Mouse (Mus musculus): ENCODE results near the gene Hpse2.

Hpse2 gene

GRCm38 (mm10) chr19:42937544-42937943 lies 450.6 kb downstream of the Hpse2 start:
- DNase-seq: no peak

DNA sequence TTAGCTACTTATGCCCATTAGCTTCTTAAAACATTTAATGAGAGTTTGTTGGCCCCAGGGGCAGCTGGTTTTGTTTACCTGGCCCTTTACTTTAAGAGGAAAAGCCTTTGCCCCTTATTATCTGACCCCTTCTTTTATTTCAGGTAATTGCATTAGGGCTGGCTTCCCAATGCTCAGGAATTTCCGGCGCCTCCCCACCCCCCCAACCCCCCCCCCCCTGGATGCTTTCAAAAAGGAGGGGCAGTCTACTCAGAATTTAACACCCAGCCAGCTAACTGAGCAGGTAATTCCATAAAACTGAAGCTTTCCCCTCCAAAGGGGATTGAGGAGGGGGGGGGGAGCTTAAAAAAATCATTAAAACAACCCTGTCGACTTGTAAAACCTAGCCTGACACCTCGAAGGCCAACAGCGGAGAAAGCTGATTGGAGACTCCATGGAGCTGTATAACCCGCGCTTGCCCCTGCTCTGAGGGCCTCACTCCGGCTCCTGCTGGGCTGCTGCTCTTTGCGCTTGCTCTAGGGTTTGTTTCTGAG lies 451.4 kb downstream of the Hpse2 start:
- no peak for DNase-seq

GRCm38 (mm10) chr19:42929702-42930101 lies 458.5 kb downstream of the Hpse2 start:
- no peak for DNase-seq

DNA sequence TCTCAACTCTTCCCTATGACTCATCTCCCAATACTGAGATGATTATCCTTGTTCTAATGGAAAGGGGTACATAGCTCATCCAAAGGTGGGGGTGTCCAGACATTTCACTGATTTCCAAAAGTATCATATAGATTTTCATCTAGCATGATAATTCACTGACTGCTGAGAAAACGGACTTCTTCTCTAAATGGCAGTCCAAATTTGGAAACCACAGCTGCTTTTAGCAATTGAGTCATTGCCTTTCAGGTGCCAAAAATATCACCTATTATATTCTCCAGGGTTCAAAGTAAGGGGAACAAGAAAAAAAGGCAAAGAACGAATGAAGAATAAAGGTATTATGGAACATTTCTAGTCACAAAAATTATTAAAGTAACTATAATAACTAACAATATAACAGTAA lies 459.9 kb downstream of the Hpse2 start:
- no peak for DNase-seq

GRCm38 (mm10) chr19:42922610-42923009 lies 465.5 kb downstream of the Hpse2 start:
- DNase-seq: no peak

DNA sequence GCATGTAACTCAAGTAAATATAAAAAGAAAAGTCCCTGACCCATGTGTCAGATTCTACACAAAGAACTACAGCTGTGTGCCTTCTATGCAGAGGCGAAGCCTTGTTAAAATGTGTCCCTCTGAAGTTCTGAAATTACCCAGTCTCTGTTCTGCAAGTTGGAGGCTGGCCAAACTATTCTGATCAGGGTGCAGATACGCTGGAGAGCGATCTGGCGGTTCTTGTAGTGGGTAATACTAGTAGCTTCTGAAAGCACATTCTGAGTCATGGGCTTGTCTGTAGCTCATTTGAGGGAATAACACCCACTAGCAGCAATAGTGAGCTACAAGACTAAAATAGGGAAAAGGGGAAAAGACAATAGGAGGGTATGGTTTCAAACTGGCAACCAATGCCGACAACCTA lies 474.5 kb downstream of the Hpse2 start:
- DNase-seq: no peak

- DNase-seq: no peak
Observed at GRCm38 (mm10) chr19:42909719-42910118, 478.4 kb downstream of the Hpse2 start.

DNA sequence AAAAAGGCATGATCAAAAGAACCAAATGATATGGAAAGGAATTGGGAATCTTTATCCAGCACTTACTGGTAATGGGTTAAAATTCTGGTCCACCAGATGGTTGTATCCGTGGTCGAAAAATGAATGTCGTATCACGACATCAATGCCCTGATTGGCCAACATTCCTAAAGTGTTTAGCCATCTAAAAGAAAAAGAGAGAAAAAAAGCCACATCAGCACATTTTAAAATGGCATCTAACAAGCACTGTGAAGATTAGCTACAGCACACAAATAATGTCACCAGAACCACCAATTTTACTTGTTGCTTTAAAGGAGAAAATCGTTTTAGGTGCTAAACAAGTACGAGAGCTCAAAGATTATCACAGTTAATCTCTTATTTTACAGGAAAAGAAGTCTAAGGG lies 479.6 kb downstream of the Hpse2 start:
- DNase-seq: no peak

- DNase-seq: no peak
Observed at GRCm38 (mm10) chr19:42906328-42906727, 481.8 kb downstream of the Hpse2 start.

DNA sequence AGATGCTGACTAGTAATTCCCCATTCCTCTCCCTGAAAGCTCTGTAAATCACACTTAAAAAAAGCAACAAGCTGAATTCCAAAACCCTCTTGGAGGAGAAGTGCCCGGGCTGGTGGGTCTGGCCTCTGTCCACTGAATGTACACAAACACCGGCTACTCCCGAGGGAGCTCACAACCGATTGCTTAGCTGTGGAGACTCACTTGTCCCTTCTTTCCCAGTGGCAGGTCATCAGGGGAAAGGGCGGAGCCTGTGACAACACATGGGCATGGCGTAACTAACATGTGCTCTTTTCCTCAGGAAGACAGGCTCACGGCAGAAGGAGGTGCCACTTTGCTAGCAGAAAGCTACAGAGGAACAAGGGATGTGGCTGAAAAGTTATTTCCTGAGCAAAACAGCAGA lies 483.4 kb downstream of the Hpse2 start:
- no peak for DNase-seq

DNA sequence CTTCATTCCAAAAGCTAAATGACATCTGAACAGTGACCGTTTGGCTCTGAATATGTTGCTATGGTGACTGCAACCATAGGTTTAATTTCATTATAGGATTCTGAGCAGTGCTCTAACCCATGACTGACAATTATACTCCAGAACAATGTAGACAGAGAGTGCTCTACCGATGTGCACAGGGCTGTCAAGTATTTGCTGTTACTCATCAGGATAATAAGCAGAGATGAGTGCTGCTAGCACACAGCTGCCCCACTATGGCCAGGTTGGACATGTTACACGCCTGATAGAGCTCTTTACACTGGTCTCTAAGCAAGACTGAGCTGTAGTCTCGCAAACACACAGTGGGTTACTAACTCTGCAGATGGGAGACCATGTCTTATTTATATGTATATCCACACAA lies 483.9 kb downstream of the Hpse2 start:
- no peak for DNase-seq

DNA sequence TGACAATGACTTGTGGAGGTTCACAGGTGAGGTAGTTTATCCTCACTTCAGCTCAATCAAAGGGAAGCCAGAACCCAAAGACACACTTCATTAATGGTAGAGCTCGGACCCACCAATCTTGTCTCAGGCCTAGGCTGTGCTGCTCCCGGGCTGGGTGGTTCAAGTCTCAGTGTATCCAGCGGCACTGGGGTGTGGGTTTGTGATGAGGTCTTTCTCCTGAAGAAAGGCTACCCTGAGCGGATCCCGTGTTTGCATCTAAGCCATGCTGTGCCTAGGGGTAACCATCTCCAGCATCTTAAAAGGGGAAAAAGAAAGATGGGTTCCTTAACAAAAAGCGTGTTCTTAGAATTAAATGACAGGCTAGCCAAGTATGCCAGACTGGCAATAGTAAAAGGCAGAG lies 484.3 kb downstream of the Hpse2 start:
- no peak for DNase-seq

- peak; percentile 6 to 17 for DNase-seq
Observed at GRCm38 (mm10) chr19:42902410-42903021, 485.6 kb downstream of the Hpse2 start.

DNA sequence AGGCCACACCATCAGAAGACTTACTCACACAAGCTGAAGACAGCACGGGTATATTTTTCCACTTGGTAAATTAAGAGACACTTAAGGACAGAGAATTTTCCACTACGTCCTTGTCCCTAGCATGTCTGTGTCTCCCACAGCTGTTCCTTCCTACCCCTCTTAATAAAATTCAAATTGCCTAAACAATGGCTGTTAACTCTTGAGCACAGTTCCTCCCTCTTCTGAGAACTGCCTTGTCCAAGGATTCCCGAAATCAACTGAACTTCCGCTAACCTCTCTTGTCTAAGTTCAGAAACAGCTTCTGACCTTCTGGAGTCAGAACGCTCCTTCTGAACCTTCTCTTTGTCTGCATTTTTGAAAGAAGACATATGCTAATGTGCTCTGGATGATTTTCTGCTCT lies 496.6 kb downstream of the Hpse2 start:
- DNase-seq: no peak

DNA sequence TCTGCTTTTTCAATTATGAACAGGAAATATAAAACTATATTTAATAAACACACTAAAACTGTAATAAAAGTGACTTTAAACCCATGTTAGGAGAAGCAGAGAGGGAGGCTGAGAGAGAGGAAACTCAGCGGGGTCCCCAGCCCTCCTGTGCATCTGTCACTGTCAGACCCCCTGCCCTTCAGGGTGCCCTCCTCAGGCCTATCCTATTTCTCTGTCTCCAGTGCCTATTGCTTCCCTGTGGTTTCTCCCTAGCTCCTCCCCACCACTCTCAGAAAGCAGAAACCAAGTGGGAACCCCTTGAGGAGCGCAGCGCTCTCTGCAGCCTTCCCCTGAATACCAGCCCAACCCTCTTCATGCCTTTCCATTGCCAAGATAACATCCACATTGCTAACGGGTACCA lies 510.5 kb downstream of the Hpse2 start:
- DNase-seq: no peak

DNA sequence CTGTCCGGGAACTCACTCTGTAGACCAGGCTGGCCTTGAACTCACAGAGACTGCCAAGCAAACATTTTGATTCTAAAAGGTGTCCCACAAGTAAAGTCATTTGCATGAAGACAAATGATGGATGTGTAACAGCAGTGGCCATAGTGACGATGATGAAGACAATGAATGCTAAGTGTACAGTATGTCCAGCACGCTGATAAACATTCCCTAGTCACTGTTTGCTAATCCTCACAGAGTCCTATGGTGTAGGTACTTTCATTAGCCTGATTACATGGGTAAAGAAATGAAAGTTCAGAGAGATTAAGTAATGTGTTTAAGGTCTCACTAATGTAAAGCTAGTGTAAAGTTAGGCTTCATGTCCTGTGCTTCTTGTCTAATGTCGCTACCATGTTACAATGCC lies 511.6 kb downstream of the Hpse2 start:
- no peak for DNase-seq

- DNase-seq: no peak
Observed at GRCm38 (mm10) chr19:42869663-42870530, 518.3 kb downstream of the Hpse2 start.

DNA sequence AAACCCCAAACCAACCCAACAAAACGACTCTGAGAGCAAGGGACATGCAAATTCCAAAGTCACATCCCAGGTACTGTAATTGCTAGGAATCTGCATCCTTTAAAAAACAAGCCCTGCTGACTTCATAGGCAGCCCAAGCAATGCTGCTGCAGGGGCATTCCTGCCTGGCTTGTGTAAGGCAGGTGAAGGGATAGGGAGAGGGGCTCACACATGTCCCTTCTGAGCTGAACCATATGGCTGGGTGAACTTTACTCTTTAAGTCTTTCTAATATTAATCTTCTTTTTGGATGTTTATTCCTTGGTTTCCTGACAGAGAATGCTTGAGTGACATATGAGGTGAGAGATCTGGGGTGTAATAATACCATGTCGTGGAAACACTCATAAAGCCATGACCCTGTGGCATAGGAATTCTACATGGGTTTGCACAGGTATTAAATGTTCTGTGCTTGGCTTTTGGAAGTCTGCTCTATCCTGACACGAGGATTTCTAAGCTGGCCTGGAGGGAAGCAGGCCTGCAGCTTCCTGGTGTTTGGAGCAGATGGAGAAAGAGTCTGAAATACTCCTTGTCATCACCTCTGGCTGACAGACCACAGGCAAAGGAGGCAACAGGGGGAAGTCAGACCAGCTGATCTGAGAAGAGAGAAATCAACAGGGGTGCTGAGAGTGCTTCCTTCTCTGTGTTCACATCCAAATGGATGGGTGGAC lies 519.0 kb downstream of the Hpse2 start:
- no peak for DNase-seq

DNA sequence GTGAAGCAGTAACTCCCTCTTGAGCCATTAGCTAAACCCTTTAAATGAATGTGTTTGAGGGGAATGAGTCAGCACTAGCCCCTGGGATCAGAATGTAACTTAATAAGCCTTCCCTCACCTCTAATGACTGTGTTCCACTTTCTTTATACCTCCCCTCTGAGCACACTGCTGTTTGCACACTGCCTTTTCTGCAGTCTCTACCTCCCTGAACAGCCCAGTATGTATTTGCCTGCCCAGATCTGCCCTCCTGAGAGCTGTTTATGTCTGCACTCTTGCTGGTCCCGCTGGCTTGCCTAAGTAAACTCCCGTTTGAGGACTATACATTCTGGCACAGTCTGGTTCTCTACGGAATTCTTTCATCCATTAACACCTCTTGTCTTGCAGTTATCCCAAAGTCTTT lies 525.1 kb downstream of the Hpse2 start:
- DNase-seq: no peak

DNA sequence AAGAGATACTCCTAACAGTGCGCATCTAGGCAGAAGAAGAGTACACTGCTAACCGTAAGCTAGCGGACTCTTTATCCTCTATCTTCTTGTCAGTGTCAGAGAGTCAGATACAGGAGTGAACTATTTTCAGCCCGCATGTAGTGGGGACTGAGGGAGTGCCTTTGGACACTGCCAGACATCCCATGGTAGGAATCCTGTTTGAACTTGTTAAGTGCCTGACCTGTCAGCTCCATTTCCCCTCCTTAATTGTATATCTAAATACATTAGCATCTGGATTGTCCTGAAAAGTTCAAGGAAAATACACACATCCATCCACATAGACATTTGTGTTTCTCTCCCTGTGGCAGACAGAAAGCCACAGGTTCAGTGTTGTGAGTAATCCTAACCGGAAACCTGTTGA lies 531.1 kb downstream of the Hpse2 start:
- DNase-seq: no peak

DNA sequence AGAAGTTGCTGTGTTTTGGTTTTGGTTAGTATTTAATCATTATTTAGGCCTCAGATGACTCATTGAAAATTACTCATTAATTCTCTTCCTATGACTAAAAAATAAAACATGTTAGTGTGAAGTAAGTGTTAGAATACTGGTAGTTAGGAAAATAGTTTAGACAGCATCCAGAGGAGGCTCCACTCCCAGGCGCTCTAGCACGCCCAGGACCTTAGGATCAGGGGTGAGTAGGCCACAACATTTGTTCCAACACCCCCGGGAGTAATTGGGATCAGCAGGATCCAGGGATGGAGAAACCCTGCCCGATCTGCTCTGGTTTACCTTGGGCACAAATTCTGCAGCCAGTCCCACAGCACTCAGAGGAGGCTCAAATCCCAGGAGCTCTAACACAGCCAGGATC lies 532.5 kb downstream of the Hpse2 start:
- DNase-seq: no peak

DNA sequence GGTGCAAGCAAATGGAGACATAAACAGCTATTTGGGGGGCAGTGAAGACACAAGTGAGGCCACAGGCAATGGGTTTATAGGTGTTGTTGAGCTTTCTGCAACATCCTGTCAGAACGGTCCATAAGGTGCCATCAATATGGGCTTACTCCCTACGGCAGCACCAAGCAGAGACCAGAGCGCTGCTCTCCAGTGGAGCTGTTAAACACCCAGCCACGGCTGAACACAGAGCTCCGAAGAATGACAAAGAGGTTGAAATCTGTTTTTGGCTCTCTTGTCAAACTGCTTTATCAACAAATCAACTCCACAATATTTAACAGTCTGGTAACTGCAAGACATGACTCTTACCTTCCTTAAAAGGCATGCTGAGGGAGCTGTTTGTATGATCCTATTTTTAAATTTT lies 537.7 kb downstream of the Hpse2 start:
- no peak for DNase-seq

- no peak for DNase-seq
Observed at GRCm38 (mm10) chr19:42839621-42840294, 548.4 kb downstream of the Hpse2 start.
